Mouse (Mus musculus) MEL (cell line): ENCODE results near the gene Myh3. TPM values are rescaled to one million over a fixed set of nuclear protein-coding genes. Genes with fewer than 3 reads are reported as not detected.

Experiments
- DNase-seq: peaks from one replicate; pipeline ENCODE4 v3.0.0; 2011; ENCODE audit warnings: low read depth, low spot score
- H3K27ac ChIP-seq: 2 replicates; pipeline ENCODE4 v1.5.1; 2012; ENCODE audit warnings: low read depth, mild to moderate bottlenecking, control low read depth, low read length, moderate library complexity; ENCODE audit not compliant: control insufficient read depth
- H3K27me3 ChIP-seq, 2 experiments: fragments of 150-350 bp in 1 of 2; sonication (generic) in 1 of 2; 2 replicates each; pipeline ENCODE4 v1.6.1; 2012; ENCODE audit warnings: low read length in 2 of 2, mild to moderate bottlenecking in 2 of 2, improper control_type of control experiment in 1 of 2, moderate library complexity in 1 of 2; ENCODE audit not compliant: insufficient read depth in 2 of 2, control insufficient read depth in 1 of 2
- H3K36me3 ChIP-seq, 2 experiments: 2 replicates each; pipeline ENCODE4 v1.6.1; 2012 to 2014; ENCODE audit warnings: low read length in 2 of 2, improper control_type of control experiment in 1 of 2, inconsistent platforms in 1 of 2, mild to moderate bottlenecking in 1 of 2; ENCODE audit not compliant: insufficient read depth in 2 of 2, control insufficient read depth in 1 of 2
- H3K4me1 ChIP-seq, 2 experiments: fragments of 150-350 bp in 1 of 2; sonication (generic) in 1 of 2; 2 replicates each; pipeline ENCODE4 v1.6.1; 2012; ENCODE audit warnings: low read length in 2 of 2, improper control_type of control experiment in 1 of 2, mild to moderate bottlenecking in 1 of 2; ENCODE audit not compliant: insufficient read depth in 2 of 2, control insufficient read depth in 1 of 2
- H3K4me3 ChIP-seq, 2 experiments: fragments of 150-350 bp in 1 of 2; sonication (generic) in 1 of 2; 2 replicates each; pipeline ENCODE4 v1.5.1; 2012; ENCODE audit warnings: low read depth in 2 of 2, low read length in 2 of 2, mild to moderate bottlenecking in 2 of 2, moderate library complexity in 2 of 2, control low read depth in 1 of 2, improper control_type of control experiment in 1 of 2; ENCODE audit not compliant: control insufficient read depth in 1 of 2, insufficient read depth in 1 of 2
- H3K79me2 ChIP-seq: 2 replicates; pipeline ENCODE4 v1.6.1; 2012; ENCODE audit warnings: mild to moderate bottlenecking, low read length, moderate library complexity; ENCODE audit not compliant: control insufficient read depth, poor library complexity, insufficient read depth
- H3K9ac ChIP-seq: 2 replicates; pipeline ENCODE4 v1.6.1; 2012; ENCODE audit warnings: low read depth, mild to moderate bottlenecking, control low read depth, low read length, moderate library complexity; ENCODE audit not compliant: control insufficient read depth, poor library complexity, severe bottlenecking
- H3K9me3 ChIP-seq: fragments of 150-350 bp; sonication (generic); replicated peaks from 2 replicates; pipeline ENCODE4 v1.6.1; 2012; ENCODE audit warnings: mild to moderate bottlenecking, low read length, improper control_type of control experiment, moderate library complexity; ENCODE audit not compliant: insufficient read depth
- BHLHE40 ChIP-seq: IDR thresholded peaks from 2 replicates; pipeline ENCODE4 v1.6.1; 2012; ENCODE audit warnings: low read depth, mild to moderate bottlenecking, inconsistent platforms, low read length, improper control_type of control experiment, borderline replicate concordance
- CHD1 ChIP-seq: IDR thresholded peaks from 2 replicates; pipeline ENCODE4 v1.6.1; 2012; ENCODE audit warnings: low read depth, mild to moderate bottlenecking, inconsistent platforms, low read length, improper control_type of control experiment
- CTCF ChIP-seq, 3 experiments: IDR thresholded peaks in 2 of 3; conservative IDR thresholded peaks in 1 of 3; 2 replicates each; pipeline ENCODE4 v1.5.1; 2011 to 2012; ENCODE audit warnings: low read length in 3 of 3, low read depth in 2 of 3, mild to moderate bottlenecking in 2 of 3, improper control_type of control experiment in 1 of 3, inconsistent platforms in 1 of 3, mixed read lengths in 1 of 3, moderate library complexity in 1 of 3; ENCODE audit not compliant: control insufficient read depth in 1 of 3, insufficient read depth in 1 of 3, poor library complexity in 1 of 3, severe bottlenecking in 1 of 3
- ELF1 ChIP-seq: IDR thresholded peaks from 2 replicates; pipeline ENCODE4 v1.6.1; 2014; ENCODE audit warnings: low read depth, mild to moderate bottlenecking, inconsistent platforms, low read length, improper control_type of control experiment, moderate library complexity
- EP300 ChIP-seq, 2 experiments: IDR thresholded peaks; 2 replicates each; pipeline ENCODE4 v1.6.1; 2011; ENCODE audit warnings: improper control_type of control experiment in 2 of 2, low read length in 2 of 2, low read depth in 1 of 2, mild to moderate bottlenecking in 1 of 2
- ETS1 ChIP-seq: IDR thresholded peaks from 2 replicates; pipeline ENCODE4 v1.6.1; 2012; ENCODE audit warnings: low read depth, mild to moderate bottlenecking, inconsistent platforms, low read length, improper control_type of control experiment, moderate library complexity
- GATA1 ChIP-seq: IDR thresholded peaks from 2 replicates; pipeline ENCODE4 v1.6.1; 2011; ENCODE audit warnings: low read depth, low read length, improper control_type of control experiment
- KAT2A ChIP-seq: conservative IDR thresholded peaks from 2 replicates; pipeline ENCODE4 v1.6.1; 2012; ENCODE audit warnings: low read depth, low read length, improper control_type of control experiment, inconsistent platforms
- MAX ChIP-seq: IDR thresholded peaks from 2 replicates; pipeline ENCODE4 v1.6.1; 2011; ENCODE audit warnings: low read length, improper control_type of control experiment
- MAZ ChIP-seq: IDR thresholded peaks from 2 replicates; pipeline ENCODE4 v1.6.1; 2012; ENCODE audit warnings: low read depth, mild to moderate bottlenecking, inconsistent platforms, low read length, improper control_type of control experiment
- MYC ChIP-seq: IDR thresholded peaks from 2 replicates; pipeline ENCODE4 v1.6.1; 2011; ENCODE audit warnings: low read depth, mild to moderate bottlenecking, low read length, improper control_type of control experiment, moderate library complexity
- NELFE ChIP-seq: IDR thresholded peaks from 2 replicates; pipeline ENCODE4 v1.6.1; 2011; ENCODE audit warnings: low read depth, low read length, improper control_type of control experiment
- NRF1 ChIP-seq: IDR thresholded peaks from 2 replicates; pipeline ENCODE4 v1.6.1; 2014; ENCODE audit warnings: low read depth, mild to moderate bottlenecking, inconsistent platforms, low read length, improper control_type of control experiment, moderate library complexity; ENCODE audit not compliant: poor library complexity, insufficient read depth, severe bottlenecking
- POLR2A ChIP-seq, 2 experiments: IDR thresholded peaks; 2 replicates each; pipeline ENCODE4 v1.6.1; 2011 to 2012; ENCODE audit warnings: low read length in 2 of 2, mild to moderate bottlenecking in 2 of 2, control low read depth in 1 of 2, improper control_type of control experiment in 1 of 2, low read depth in 1 of 2, moderate library complexity in 1 of 2; ENCODE audit not compliant: control insufficient read depth in 1 of 2, insufficient read depth in 1 of 2, poor library complexity in 1 of 2
- POLR2AphosphoS2 ChIP-seq: IDR thresholded peaks from 2 replicates; pipeline ENCODE4 v1.6.1; 2011; ENCODE audit warnings: low read length, improper control_type of control experiment
- RAD21 ChIP-seq: IDR thresholded peaks from 2 replicates; pipeline ENCODE4 v1.6.1; 2011; ENCODE audit warnings: mild to moderate bottlenecking, low read depth, low read length, improper control_type of control experiment
- RCOR1 ChIP-seq: IDR thresholded peaks from 2 replicates; pipeline ENCODE4 v1.6.1; 2012; ENCODE audit warnings: low read depth, mild to moderate bottlenecking, inconsistent platforms, low read length, improper control_type of control experiment
- SIN3A ChIP-seq: IDR thresholded peaks from 2 replicates; pipeline ENCODE4 v1.6.1; 2012; ENCODE audit warnings: low read length, improper control_type of control experiment, inconsistent platforms
- UBTF ChIP-seq: IDR thresholded peaks from 2 replicates; pipeline ENCODE4 v1.6.1; 2012; ENCODE audit warnings: low read depth, mild to moderate bottlenecking, inconsistent platforms, low read length, improper control_type of control experiment, moderate library complexity, borderline replicate concordance; ENCODE audit not compliant: insufficient read depth
- USF1 ChIP-seq: IDR thresholded peaks from 2 replicates; pipeline ENCODE4 v1.6.1; 2014; ENCODE audit warnings: low read depth, mild to moderate bottlenecking, inconsistent platforms, low read length, improper control_type of control experiment, moderate library complexity
- USF2 ChIP-seq, 2 experiments: IDR thresholded peaks; 2 replicates each; pipeline ENCODE4 v1.6.1; 2011 to 2012; ENCODE audit warnings: improper control_type of control experiment in 2 of 2, low read length in 2 of 2, borderline replicate concordance in 1 of 2, inconsistent platforms in 1 of 2, low read depth in 1 of 2, mild to moderate bottlenecking in 1 of 2; ENCODE audit not compliant: insufficient read depth in 1 of 2
- ZMIZ1 ChIP-seq: IDR thresholded peaks from 2 replicates; pipeline ENCODE4 v1.6.1; 2012; ENCODE audit warnings: low read depth, mild to moderate bottlenecking, inconsistent platforms, low read length, improper control_type of control experiment, moderate library complexity
- polyA plus RNA-seq, 2 experiments: library from polyadenylated mRNA; stranded (reverse) in 1 of 2; unstranded in 1 of 2; fragments of >175 nt in 1 of 2; fragments of >200 nt in 1 of 2; gene quantifications; 2 replicates each; pipeline versions ENCODE4 v1.2.1 to v1.2.4; 2012; ENCODE audit warnings: low replicate concordance in 2 of 2, low read depth in 1 of 2; ENCODE audit not compliant: insufficient read length in 2 of 2, insufficient read depth in 1 of 2, missing spikeins in 1 of 2
- total RNA-seq: library from RNA; depleted of rRNA; stranded (reverse); fragments of 300-350 nt; gene quantifications from 2 replicates; pipeline ENCODE4 v1.2.3, GENCODE M21; 2012

Gene Myh3
- total and polyA plus RNA-seq, 3 experiments, result 0.81 to 1.7 TPM; not detected in 1

- Histone ChIP-seq H3K4me3 (no peak overlapping the region), H3K79me2 (peaks cover 27% of the 10 kb centered on the region), H3K9ac (no peak overlapping the region), H3K4me1 (peaks cover 4% of the 10 kb centered on the region in 2 experiments; a peak in 3 of 4 replicates), H3K27ac (no peak overlapping the region), H3K36me3 (peaks cover 0 to 8% of the 10 kb centered on the region in 2 experiments; a peak in 3 of 4 replicates), H3K27me3 (no peaks in the 10 kb centered on the region), H3K9me3 (no peaks in the 10 kb centered on the region)
- peak; percentile 19 to 37 (median 25); a peak in 4 of 6 replicates for TF ChIP-seq CTCF (IDR thresholded peaks at IDR 0.05 in 2 of 3, conservative IDR thresholded peaks at IDR 0.05 in 1 of 3; ENCODE audit: control insufficient read depth in 1 of 3, insufficient read depth in 1 of 3, low read depth in 2 of 3, low read length in 3 of 3, poor library complexity in 1 of 3, severe bottlenecking in 1 of 3)
- TF ChIP-seq USF1, result no peak
- DNase-seq, result peak; percentile 49
Measured at GRCm38 (mm10) chr11:67049256-67049655, 28.8 kb upstream of the Myh3 start.

- Histone ChIP-seq H3K79me2 (peaks cover 28% of the 10 kb centered on the region), H3K27me3 (no peaks in the 10 kb centered on the region), H3K27ac (peak overlapping the region; percentile 36), H3K9me3 (no peaks in the 10 kb centered on the region), H3K36me3 (peaks cover 9 to 14% of the 10 kb centered on the region in 2 experiments), H3K4me1 (peaks cover 4% of the 10 kb centered on the region in 2 experiments; a peak in 3 of 4 replicates), H3K4me3 (peak overlapping the region; percentile 91 to 97), H3K9ac (peak overlapping the region; percentile 88)
- DNase-seq, result no peak
- no peak for TF ChIP-seq BHLHE40
- 0 out of 4 replicates have a peak, but pooled peaks of 1 of the 2 experiments have one; percentile 4 for TF ChIP-seq USF2 (IDR thresholded peaks at IDR 0.05; ENCODE audit: borderline replicate concordance in 1 of 2, insufficient read depth in 1 of 2, low read depth in 1 of 2, low read length in 2 of 2)
- no peak for TF ChIP-seq POLR2AphosphoS2
- no peak for TF ChIP-seq NRF1
- 0 out of 4 replicates have a peak, but pooled peaks of 1 of the 2 experiments have one; percentile 11 for TF ChIP-seq EP300 (IDR thresholded peaks at IDR 0.05; ENCODE audit: low read depth in 1 of 2, low read length in 2 of 2)
- no peak for TF ChIP-seq NELFE
- peak; percentile 8; the same call in 1 of the 2 replicates for TF ChIP-seq MYC
Measured at GRCm38 (mm10) chr11:67051676-67052320, 26.3 kb upstream of the Myh3 start.

- Histone ChIP-seq H3K9me3 (no peaks in the 10 kb centered on the region), H3K4me1 (peaks cover 4% of the 10 kb centered on the region in 2 experiments; a peak in 3 of 4 replicates), H3K4me3 (peak within 1 kb of the TSS; percentile 91 to 97), H3K9ac (peak within 1 kb of the TSS; percentile 88), H3K36me3 (peaks cover 14 to 15% of the 10 kb centered on the region in 2 experiments), H3K27ac (peak within 1 kb of the TSS; percentile 37), H3K79me2 (peaks cover 28% of the 10 kb centered on the region), H3K27me3 (no peaks in the 10 kb centered on the region)
- peak; percentile 96 for DNase-seq
- TF ChIP-seq POLR2AphosphoS2 (peak; percentile 97), RAD21 (no peak), ELF1 (peak; percentile 92), BHLHE40 (no peak), GATA1 (no peak), UBTF (no peak), KAT2A (no peak; the same call in 1 of the 2 replicates), POLR2A (IDR thresholded peaks at IDR 0.05; ENCODE audit: control insufficient read depth in 1 of 2, insufficient read depth in 1 of 2, low read depth in 1 of 2, low read length in 2 of 2, poor library complexity in 1 of 2) (peak; percentile 96 to 97), ETS1 (peak; percentile 46; the same call in 1 of the 2 replicates), MAX (peak; percentile 71), CHD1 (peak; percentile 50; the same call in 1 of the 2 replicates), SIN3A (peak; percentile 95), NRF1 (no peak), RCOR1 (0 out of 2 replicates have a peak, but pooled peaks have one; percentile 25), ZMIZ1 (peak; percentile 89), MAZ (no peak), USF2 (IDR thresholded peaks at IDR 0.05; ENCODE audit: borderline replicate concordance in 1 of 2, insufficient read depth in 1 of 2, low read depth in 1 of 2, low read length in 2 of 2) (no peak)
Measured at GRCm38 (mm10) chr11:67052321-67052952, 25.7 kb upstream of the Myh3 start, which contains the start of the genes Adprm and Sco1. Gene Adprm (minus strand): TSS chr11:67052594. Gene Sco1 (plus strand): TSS chr11:67052670.
